Mouse (Mus musculus) ES-CJ7 (cell line): Measurements from ENCODE around the gene Trnau1ap.

ENCODE experiments used
- DNase-seq: peaks from one replicate; pipeline ENCODE4 v3.0.0; 2011; ENCODE audit warnings: low read depth, low spot score

Gene Trnau1ap

GRCm38 (mm10) chr4:132329115-132329834 lies at the start of gene Trnau1ap:
TSS of gene Trnau1ap (minus strand) at chr4:132329538.
- peak; percentile 93 for DNase-seq

GRCm38 (mm10) chr4:132373820-132374219 lies 44.5 kb upstream of the Trnau1ap start:
- DNase-seq: no peak

DNA sequence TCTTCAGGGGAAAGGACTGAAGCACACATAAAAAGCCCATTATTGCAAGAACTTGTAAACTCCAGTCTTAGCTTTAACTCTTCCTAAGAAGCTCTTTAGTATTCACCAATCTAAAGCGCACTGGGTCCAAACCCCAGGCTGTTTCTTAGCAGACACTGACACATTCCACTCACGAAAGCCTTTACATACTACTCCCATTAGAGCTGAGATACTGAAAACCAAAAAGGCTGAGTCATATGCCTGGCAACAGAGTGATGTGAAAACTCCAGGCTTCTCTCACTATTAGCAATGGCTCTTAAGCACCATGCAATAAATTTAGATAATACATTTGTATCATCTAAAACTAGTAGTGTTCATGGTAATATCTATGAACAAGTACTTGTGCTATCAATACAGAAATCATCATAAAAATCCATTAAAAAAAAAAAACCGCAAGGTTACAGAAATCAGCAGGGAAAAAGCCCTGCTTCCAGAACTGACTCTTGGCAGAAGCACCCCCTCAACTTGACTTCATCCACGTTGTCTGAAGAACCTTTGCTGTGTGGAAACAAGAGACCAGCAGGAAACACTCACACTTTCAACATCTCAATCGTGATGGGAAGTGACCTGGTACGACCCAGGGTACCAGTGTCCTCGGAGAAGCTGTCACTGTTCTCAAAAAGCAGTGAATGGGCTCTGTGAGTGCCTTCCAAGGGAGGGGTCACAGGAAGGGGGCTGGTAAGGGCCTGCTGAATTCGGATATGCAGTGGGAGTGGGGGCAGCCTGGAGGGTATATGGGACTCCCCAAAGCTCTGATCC lies 40.8 kb upstream of the Trnau1ap start:
- no peak for DNase-seq

GRCm38 (mm10) chr4:132367480-132368201 lies 38.3 kb upstream of the Trnau1ap start:
- DNase-seq: no peak

- DNase-seq: no peak
These were observed 36.2 kb upstream of the Trnau1ap start for GRCm38 (mm10) chr4:132365450-132366060.

GRCm38 (mm10) chr4:132363487-132363886 lies 34.1 kb upstream of the Trnau1ap start:
- no peak for DNase-seq

DNA sequence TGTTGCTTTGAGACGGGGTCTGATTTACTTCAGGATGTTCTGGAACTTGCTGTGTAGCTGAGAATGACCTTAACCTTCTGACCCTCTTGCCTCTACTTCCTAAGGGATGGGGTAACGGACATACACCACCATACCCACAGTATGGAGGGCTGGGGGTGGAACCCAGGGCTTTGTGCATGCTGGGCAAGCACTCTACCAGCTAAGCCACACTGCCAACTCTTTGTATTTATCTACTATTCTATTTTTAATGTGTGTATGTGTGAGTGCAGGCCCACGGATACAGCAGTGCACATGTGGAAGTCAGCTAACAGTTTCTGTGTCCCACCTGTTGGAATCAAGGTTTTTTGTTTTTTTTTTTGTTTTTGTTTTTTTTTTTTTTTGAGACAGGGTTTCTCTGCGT lies 30.2 kb upstream of the Trnau1ap start:
- no peak for DNase-seq

GRCm38 (mm10) chr4:132356170-132356569 lies 26.8 kb upstream of the Trnau1ap start:
- DNase-seq: peak; percentile 80

DNA sequence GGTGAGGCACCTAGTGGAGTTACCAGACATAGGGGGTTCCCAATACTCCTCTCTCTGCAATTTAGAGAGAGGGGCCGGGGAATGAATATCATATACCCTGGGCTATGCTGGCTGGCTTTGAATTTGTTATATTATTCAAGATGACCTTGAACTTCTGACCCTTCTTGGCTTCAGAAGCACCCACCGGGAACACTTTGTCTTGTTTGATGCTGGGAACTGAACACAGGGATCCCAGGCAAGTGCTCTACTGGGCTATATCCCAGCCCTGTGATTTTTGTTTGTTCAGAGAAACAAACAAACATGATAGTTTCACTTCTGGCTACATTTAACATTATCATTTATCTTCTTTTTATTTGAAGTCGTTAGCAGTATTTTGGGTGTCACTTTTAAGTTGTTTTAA lies 26.1 kb upstream of the Trnau1ap start:
- peak; percentile 48 for DNase-seq

GRCm38 (mm10) chr4:132354571-132354970 lies 25.2 kb upstream of the Trnau1ap start:
- peak; percentile 54 for DNase-seq

DNA sequence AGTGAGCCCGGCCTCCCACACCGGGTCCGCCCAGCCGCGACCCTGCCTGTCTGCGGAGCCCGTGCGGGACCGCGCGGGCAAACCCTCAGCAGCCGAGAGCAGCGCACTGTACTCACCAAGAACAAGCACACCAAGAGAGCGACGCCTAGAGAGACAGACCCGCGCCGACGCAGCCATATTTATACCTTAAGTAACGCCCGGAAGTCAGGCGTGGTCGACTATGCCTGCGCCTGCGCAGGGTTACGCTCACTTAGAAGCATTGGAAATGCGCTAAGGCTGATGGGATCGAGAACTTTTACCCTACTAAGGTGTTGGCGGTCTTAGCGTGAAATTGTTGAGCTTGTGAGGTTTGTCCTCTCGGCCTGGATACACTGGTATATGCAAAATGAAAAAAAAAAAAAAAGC lies 24.1 kb upstream of the Trnau1ap start, which contains the start of gene Rcc1:
Rcc1 (minus strand) TSS at position 125 of the 405 bp plus-strand sequence.
- peak; percentile 97 for DNase-seq

- no peak for DNase-seq
These were observed 23.4 kb upstream of the Trnau1ap start for GRCm38 (mm10) chr4:132352739-132353138.

- no peak for DNase-seq
These were observed 22.1 kb upstream of the Trnau1ap start for GRCm38 (mm10) chr4:132351401-132351800.

- DNase-seq: peak; percentile 66
These were observed 21.5 kb upstream of the Trnau1ap start for GRCm38 (mm10) chr4:132350854-132351253.

GRCm38 (mm10) chr4:132350123-132350740 lies 20.9 kb upstream of the Trnau1ap start:
- peak; percentile 85 for DNase-seq

DNA sequence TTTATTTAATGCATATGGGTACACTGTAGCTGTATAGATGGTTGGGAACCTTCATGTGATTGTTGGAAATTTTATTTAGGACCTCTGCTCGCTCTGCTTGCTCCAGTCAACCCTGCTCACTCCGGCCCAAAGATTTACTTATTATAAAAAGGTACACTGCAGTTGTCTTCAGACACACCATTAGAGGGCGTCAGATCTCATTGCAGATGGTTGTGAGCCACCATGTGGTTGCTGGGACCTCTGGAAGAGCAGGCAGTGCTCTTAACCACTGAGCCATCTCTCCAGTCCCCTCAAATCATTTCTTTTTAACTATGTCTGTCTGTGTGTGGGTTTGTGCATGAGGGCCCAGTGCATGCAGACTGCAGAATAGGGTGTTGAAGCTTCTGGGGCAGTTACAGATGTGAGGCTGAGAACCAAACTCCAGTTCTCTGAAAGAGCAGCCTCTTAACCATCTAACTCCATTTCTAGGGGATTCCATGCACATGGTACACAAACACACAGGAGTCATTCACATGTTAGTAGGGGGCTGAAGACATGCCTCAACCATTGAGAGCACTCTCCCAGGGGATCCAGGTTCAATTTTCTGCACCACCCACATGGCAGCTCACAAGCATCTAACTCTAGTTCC lies 20.3 kb upstream of the Trnau1ap start:
- peak; percentile 75 for DNase-seq

- DNase-seq: peak; percentile 80
These were observed 17.3 kb upstream of the Trnau1ap start for GRCm38 (mm10) chr4:132346661-132347060.

- DNase-seq: no peak
These were observed 16.9 kb upstream of the Trnau1ap start for GRCm38 (mm10) chr4:132346261-132346660.

- no peak for DNase-seq
These were observed 16.5 kb upstream of the Trnau1ap start for GRCm38 (mm10) chr4:132345843-132346212.

DNA sequence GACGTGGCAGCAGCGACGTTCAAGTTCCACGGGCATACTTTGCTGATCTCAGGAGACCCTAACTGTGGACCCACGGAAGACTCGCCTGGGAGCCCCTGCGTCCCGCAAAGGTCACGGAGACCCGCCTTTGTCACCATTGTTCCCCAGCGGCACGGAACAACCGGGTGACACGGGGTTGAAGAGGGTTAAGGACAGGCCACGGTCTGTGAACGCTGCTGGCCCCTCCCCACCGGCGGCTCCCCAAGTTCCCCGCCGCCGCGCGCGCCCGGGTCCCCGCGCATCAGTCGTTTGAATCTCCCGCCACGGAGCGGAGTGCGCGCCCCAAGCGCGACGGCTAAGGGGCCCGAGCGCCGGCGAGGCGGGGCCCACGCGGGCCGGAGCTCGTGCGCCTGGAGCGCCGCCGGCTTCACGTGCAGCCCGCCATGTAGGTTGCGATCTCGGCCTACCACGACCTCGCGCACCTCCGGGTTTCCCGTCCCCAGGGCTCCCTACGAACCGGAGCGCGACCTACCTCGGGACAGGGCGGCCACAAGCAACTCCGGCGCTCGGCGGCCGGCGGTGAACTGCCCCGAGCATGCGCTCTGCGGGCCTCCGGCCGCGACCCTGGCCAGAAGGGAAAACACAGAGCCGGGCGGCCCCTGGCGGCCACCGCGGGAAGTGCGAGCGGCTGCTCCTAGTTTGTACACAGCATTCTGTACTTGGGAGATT lies 16.0 kb upstream of the Trnau1ap start:
- peak; percentile 89 for DNase-seq
